Mouse (Mus musculus): ENCODE data around the gene Tnfrsf13c.
A peak's percentile ranks its signal among the peaks of the same experiment; 100 is the strongest.

Gene Tnfrsf13c

DNA sequence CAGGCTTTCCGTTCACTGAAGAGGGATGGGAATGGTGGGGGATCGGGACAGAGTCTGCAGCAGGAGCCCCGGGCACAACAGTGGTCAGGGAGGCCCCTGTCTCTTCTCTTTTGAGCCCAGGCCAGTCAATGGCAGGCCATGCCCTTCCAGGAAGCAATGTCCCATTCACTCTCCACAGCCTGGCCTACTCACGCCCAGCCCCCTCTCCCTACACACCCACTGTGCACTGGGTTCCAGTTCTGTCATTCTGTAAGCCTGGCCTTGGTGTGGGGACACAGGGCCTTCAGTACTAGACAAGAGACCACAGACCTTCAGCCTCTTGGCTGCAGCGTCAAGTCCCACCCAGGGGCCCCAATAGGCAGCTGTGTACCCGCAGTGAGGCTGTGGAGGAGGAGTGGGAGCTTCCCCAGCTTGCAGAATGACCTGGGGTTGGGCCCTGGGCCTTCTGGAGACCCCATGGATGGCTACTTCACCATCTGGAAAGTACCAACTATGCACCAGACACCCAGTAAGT lies 6.0 kb upstream of the Tnfrsf13c start:
- DNase-seq (ENCODE audit: low spot score in 2 of 2), result no peak

DNA sequence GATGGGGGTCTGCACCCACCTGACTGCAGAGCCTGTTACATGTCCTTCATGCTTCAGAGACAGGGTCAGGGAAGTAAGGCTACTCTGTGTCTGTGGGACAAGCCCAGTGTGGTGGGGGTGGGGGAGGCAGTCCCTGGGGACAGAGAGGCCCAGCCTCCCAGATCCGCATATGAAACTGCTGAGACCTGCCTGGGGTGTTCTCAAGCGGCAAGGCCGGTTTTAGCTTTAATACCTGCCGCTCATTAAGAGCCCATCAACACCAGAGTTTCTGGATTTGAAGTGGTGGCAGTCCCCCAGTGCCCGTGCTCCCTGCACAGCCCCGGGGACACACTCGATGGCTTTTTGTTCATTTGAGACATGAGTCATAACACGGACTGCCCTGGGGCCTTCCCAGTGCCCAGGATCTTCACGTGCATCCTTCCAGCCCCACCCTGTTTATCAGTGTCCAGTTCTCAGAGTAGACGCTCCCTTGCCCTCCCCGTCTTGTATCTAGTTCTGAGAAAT lies 5.4 kb upstream of the Tnfrsf13c start:
- peak in 1 of 2 experiments; percentile 56 for DNase-seq (ENCODE audit: low spot score in 2 of 2)

DNA sequence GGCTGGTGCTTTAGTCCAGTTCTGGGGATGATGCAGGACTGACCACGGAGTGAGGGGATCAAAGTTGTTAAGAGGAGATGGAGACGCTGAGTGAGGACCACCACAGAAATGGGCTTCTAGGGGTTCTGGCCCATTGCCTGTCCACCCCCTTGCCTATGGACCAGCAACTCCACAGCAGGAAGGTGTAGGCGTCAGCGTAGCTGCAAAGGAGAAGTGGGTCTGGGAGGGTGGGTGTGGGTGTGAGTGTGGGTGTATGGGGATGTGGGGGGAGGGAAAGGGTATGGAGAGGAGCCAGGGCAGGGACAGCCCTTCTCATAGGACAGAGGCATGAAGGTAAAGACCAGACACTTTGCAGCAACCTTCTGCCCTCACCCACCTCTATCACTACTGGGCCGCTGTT lies 1.6 kb upstream of the Tnfrsf13c start:
- no peak for DNase-seq (ENCODE audit: low spot score in 2 of 2)

DNA sequence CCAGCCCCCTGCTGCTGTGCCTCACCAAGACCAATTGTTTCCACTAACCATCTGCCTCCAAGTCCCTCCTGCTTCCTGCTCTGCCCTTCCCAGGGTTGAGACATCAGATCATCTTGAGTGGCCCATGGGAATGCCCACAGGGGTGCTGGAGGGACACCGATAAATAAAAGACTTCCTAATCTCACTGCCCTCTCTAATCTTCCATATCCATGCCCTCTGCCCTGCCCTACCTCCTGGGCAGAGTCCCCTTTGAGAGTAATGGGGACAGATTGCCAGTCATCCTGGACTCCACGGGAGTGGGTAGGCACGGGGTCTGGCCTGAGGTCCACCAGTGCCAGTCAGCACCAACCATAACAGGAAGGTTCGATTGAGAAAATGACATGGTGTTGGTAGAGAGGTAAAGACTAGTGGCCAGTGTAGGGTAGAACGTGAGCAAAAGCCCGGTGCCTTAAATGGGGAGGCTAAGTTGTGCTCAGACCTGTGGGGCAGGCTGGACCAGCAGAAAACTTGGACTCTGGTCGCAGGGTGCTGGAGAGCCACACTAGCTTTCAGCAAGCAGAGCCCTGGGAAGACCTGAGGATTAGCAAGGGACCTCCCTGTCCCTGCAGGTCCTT lies 540 bp upstream of the Tnfrsf13c start:
- no peak for DNase-seq (ENCODE audit: low spot score in 2 of 2)

DNA sequence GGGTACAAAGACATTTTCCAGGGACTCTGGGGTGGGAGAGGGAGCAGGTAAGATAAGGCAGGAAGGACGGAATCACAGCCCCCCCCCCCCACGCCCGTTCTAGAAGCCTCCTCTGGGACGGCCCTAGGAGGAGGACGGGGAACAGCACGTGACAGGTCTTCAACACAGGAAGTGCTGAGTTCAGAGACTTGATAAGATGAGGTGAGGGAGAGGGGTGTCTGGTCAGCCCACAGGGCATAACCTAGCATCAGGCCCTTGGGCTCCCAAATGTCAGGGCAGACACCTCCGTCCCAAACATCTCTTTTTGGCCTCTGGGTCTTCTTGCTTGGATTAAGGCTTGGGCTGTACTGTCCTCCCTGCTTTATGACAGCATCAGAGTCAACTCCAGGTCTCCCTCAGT lies 918 bp downstream of the Tnfrsf13c start:
- no peak for DNase-seq (ENCODE audit: low spot score in 2 of 2)

DNA sequence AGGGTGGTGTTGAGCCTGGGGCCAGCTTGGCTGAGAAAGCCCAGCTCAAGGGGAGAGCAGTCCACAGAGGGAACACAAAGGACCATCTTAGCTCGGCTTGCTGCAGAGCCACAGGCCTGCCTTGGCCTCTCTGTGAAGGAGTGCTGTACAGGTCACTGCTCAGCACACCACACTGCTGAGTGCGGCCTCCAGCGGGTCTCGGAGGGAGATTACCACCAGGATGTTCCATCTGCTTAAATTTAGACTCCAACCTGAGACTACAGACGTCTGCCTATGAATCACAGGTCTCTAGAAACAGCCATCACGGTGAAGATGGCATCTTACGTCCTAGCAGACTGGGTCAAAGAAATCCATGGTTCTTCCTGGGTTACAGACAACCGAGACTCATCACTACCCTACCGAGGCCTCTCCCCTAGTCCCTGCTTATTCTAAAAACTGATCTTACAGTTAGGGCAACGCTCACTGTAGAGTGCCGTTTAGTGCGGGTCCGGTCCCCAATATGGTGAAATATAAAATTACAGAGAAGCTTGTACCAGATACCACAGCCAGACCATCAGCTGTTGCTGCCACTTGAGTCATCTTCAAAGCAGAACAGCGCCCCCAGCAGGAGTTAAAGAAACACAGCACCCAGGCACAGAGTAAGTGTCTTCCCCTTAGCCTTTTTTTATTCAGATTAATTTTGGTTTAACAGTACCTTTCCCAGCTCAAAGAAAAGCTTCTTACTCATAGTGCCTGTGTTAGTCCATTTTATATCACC lies 2.9 kb downstream of the Tnfrsf13c start:
- DNase-seq (ENCODE audit: low spot score in 2 of 2), result no peak

DNA sequence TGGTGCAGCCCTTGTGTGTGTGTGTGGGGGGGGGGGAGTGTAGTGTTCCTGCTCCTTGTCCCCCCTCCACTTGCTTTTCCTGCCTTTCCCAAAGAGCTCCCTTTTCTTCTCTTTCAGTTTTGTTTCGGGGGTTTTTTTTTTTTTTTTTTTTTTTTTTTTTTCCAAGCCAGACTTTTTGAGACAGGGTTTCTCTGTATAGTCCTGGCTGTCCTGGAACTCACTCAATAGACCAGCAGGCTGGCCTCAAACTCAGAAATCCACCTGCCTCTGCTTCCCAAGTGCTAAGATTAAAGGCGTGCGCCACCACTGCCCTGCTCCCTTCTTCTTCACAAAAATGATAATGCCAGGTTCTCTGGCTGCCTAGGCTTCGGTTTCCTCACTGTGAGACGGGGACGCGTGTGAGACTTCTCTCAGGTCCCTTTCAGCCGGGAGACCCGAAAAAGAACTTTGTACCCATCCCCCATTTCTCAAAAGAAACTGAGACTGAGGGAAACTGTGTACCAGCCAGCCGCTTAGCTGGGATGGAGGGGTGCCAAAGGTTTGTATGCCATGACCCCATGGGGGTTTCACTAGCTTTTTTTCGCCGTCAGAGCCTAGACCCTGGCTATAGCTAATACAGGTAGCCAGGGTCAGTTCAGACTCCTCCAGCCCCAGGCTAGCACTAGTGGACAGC lies 4.0 kb downstream of the Tnfrsf13c start:
- DNase-seq (ENCODE audit: low spot score in 2 of 2), result no peak

DNA sequence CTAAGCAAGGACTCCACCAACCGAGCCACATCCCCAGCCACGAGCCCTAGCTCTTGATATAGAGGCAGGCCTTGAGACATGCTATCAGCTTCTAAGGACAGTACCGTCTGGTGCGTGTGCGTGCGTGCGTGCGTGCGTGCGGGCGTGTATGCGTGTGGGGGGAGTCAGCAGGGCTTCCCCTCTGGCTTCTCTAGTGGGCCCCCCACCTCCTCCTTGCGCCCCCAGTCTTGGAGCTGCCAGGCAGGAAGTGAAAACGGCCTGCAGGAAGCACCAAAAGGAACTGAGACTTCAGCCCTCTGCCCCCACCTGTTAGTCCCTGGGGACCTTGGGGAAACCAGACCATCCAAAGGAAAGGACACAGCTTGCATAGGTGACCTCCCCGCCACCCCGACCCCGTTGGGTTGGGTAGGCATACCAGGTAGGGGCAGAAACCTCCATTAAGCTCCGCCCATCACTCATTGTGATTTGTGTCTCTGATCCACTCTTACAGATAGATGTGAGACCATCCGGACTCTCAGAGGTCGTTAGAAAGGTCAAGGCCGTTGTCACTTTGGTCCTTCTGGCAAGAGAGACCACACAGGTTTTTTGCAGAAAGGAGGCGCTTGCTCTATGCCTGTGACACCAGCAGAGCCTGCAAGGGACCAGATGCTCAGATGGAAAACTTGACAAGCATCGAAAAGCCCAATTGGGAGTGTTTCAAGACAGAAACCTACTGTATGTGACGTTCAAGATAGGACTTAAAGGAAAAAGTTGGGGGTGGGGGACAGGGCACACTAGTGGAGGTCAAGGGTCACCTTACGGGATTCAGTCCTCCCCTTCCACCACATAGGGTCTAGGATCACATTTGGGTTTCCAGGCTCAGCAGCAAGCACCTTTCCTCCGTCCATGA lies 5.1 kb downstream of the Tnfrsf13c start:
- DNase-seq (ENCODE audit: low spot score in 2 of 2), result peak in 1 of 2 experiments; percentile 81

DNA sequence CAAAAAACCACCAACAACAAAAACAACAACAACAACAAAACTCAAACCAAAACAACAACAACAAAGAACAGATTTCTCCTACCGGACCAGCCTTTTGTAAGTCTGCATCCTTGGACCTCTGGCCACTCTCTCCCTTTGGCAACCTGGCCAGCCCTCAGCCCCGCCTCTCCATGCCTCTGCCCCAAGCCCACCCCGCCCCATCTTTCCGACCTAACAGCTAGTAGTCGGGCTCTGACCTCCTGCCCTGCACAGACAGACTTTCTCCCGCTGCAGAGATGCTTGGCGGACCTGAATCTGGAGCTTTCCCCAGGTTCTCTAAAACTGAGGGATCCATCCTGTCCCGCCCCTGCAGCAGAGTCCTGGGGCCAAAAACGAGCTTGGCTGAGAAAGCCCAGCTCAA lies 6.2 kb downstream of the Tnfrsf13c start:
- DNase-seq (ENCODE audit: low spot score in 2 of 2), result no peak

DNA sequence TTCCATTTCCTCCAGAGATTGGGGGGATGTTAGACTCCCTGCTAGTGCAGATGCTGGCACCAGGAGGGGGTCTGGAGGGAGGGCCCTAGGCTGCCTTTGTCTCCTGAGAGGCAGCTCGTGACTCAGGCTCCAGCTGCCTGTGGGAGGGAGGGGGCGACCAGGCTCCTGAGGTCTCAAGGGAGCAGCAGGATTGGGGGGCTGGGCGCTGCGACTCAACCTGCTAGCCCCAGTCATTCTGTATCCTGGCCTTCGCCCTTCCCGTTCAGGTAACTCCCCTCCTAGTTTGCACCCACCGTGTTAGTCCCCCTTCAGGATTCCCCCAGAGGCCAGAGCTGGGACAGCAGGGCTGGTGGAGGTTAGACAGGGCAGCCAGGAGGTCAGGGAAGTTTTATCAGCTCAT lies 7.1 kb downstream of the Tnfrsf13c start:
- DNase-seq (ENCODE audit: low spot score in 2 of 2), result no peak

DNA sequence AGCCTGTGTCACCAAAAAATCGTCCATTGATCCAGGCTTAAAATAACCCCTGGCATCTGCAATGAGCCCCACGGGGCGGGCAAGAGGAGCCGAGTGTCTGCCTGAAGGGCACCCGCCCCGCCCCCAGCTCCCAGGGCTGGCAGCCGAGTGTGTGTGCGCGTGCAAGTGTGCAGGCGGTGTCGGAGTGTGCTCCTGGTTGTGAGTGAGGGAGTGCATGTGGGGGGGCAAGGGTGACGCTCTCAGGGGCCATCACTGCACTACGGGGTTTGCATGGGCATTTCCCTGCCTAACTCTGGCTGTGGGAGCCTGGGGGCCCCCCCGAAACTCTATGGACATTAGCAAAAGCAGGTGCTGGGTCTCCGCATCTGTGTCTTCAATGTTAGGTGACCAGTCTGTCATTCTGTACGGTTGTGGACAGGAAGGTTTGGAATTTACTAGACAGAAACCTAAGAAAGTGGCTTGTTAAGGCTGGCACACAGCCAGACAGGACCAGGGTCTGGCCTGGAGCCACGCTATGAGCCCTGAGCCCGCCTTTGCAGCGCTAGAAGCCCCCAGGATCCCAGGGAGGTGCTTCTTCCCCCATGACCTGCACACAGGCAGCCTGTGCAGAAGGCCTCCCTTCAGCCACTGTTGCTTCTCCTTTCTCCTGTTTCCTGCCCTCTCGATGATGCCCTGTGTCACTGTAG lies 7.9 kb downstream of the Tnfrsf13c start:
- DNase-seq (ENCODE audit: low spot score in 2 of 2), result no peak

DNA sequence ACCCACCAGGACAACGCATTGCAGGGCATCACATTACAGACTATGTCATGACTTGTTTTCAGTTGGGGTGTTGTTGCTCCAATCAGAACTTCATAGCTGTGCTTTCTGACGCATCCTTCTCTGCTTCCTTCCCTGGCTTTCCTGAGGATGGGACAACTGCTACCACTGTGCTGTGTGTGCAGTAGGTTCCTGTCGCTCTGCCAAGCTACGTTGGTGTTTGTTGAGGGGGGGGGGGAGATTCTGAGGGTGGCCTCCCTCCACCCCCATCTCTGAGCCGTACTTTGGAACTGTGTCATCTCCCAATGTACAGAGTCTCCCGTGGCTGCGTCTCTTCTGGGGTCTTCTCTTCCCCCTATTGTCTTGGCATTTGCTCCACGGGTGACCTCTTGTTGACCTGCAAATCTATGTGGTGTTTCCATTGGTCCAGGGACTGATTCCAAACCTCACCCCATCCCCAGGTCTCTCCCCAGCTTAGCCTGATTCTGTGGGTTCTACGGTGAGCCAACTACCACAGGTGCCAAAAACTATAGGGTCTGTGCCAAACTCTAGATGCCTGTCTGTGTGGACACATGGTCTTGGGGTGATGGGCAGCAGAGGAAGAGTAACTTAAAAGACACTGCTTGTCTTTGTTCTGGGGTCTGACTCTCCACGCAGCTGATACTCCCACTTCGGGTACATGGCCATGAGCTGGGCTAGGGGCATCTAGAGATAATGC lies 8.7 kb downstream of the Tnfrsf13c start:
- no peak for DNase-seq (ENCODE audit: low spot score in 2 of 2)

DNA sequence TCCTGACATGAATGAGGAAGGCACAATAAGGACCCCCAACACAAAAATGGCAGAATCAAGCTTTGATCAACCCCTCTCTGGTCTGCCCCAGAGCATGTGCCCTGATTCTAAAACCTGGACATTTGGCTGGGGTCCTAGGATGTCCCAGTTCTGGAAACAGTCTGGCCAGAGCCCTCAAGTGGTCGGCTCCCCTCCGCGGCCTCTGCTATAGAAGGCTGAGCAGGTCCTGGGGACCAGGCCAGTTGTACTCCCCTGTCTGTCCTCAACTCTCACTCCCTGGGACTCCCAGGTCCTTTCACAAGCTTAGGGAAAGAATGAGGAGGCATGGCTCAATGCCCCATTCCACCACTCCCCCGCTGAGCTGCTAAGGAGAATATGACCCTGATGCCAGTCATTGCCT lies 10.9 kb downstream of the Tnfrsf13c start:
- DNase-seq (ENCODE audit: low spot score in 2 of 2), result no peak

DNA sequence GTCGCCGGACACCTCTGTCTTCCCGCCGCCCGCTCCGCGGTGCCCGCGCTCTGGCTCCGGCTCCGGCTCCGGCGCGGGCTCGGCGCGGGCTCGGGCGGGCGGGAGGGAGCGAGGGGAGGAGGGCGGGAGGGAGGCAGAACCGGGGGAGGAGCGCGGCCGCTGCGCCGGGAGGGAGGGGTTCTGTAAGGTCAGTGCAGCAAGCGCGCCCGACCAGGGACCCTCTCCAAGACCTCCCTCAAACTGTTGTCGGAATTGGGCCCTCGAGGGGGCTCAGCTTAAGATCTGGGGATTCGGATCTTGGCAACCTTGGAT lies 11.5 kb downstream of the Tnfrsf13c start, which contains the start of gene Shisa8:
TSS of gene Shisa8 (minus strand) at position 64 of the 312 bp plus-strand sequence.
- DNase-seq (ENCODE audit: low spot score in 2 of 2), result no peak

DNA sequence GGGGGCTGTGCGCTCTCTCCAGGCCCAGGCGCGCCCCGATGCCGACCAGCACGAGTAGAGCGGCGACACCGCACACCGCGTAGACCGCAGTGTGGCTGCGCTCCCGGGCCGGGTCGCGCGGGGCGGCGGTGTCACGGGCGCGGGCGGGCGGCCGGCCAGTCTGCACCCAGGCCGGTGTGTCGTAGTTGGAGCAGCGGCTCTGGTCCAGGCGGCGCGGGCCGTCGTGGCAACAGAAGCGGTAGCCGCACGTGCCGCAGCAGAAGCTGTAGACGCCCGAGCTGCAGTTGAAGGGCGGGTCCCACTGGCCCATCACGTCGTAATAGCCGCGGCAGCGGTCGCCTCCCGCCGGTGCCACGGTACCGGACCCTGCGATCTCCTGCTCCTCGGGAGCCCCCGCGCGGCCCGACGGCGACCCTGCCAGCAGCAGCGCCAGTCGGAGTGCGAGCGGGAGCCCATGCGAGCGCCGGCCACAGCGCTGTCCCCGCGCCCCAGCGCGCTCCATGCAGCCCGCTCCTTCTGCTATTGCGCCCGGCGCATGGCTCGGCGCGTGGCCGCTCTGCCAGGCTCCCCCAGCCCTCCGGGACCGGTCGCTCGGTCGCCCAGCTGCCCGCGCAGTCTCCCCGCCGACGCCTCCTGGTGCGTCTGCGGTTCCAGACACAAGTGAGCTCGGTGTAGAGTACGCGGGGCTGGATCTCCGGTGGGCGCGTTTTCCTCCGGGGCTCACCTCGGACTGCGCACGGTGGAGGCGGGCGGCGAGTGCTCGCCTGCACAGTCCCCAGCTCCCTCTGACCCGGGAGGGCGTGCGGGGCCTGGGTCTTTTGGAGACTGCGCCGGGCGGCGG lies 12.0 kb downstream of the Tnfrsf13c start:
- no peak for DNase-seq (ENCODE audit: low spot score in 2 of 2)

DNA sequence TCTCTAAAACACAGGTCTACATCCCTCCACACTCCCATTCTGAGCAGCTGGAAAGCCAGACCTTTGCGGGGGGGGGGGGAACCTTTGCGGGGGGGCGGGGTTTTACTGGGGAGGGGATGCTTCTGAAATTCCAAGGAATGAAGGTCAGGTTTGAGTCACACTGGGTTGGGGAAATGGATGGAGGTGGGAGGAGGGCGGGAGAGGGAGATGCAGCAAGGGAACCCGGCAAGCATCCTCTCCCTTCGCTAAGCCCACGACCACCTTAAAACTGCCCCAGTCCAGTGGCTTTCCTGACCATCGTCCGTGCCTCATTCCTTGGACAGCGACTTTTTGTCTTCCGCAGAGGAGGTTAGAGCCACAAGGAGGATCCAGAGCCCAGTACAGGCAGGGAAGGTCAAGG lies 12.9 kb downstream of the Tnfrsf13c start:
- DNase-seq (ENCODE audit: low spot score in 2 of 2), result no peak

DNA sequence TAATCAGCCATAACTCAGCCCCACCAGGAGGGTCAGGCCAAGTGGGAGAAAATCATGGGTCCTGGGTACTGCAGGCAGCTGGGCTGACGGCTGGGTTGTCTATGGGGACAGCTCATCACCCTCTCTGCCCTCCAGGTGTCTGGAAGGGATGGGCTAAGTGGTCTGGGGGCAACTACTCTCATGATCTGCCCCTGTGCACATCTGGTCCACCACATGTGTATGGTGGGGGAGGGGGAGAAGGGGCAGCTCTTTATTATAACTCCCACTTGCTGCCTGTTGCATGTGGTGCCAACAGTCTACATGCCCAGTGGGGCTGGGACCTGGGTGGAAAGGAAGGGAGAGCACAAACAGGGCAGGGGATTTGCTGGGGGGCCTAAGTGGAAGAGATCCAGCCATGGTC lies 13.4 kb downstream of the Tnfrsf13c start:
- DNase-seq (ENCODE audit: low spot score in 2 of 2), result no peak

DNA sequence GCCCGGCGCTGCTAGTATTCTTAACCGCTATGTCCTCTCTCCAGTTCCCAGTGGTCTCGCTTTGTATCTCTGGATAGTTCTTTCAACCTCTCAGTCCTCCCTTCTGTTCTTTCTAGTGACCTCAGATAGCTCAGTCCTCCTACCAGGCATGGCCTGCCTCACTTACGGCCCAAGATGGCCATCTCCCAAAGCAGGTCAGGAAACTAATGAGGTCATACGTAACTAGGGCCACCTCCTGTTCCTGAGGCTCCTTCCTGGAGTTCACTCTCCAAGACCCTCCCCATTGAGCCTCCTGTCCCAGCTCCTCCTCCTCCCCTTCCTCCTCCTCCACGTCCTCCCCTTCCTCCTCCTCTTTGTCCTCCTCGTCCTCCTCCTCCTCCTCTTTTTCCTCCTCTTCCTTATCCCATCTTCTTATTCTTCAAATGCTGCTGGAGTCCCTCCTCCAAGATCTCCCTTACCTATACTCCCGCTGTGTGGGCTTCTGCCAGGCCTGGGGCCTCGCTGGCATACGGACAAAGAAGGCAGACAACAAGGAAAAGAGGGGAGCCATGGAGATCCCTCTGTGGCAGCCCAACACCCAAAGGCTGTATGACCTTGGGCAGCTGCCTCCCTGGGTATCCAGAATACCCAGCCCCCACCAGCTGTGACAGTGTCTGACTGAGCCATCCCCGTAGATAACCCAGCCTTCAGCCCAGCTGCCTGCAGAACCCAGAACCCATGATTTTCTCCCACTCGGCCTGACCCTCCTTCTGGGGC lies 14.7 kb downstream of the Tnfrsf13c start:
- no peak for DNase-seq (ENCODE audit: low spot score in 2 of 2)

DNA sequence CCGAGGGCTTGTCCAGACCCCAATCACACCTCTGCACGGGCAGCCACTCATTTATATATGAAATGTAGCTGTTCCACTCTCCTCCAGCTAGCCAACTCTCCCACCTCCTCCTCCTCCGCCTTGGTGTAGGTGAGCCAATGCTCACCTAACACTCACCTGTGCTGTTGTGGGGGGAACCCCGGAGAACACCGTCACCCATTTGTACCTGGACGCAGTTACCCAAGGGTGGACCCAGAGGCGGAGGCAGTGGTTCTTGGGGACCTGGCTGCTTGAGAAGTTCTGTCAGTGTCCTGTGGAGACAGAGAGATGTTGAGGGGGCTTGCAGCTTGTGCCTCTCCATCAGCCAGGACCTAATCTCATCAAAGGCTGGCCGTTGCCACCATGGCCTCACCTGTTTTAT lies 15.9 kb downstream of the Tnfrsf13c start:
- no peak for DNase-seq (ENCODE audit: low spot score in 2 of 2)

Measured in natural killer cell, adult 2 months (primary cell).